Mouse (Mus musculus) cerebellum, adult (tissue): ENCODE results near the gene Aff3.

Source experiments
- ATAC-seq: cut with Nextera tagmentation; 2 replicates; pipeline ENCODE4 v1.9.2; 2017; ENCODE audit warnings: mild to moderate bottlenecking, moderate library complexity, mixed read lengths; ENCODE audit not compliant: insufficient number of reproducible peaks, low FRiP score, low TSS enrichment

Aff3 gene

GRCm38 (mm10) chr1:38146008-38146407 lies 518.7 kb downstream of the Aff3 start:
- no peak for ATAC-seq

DNA sequence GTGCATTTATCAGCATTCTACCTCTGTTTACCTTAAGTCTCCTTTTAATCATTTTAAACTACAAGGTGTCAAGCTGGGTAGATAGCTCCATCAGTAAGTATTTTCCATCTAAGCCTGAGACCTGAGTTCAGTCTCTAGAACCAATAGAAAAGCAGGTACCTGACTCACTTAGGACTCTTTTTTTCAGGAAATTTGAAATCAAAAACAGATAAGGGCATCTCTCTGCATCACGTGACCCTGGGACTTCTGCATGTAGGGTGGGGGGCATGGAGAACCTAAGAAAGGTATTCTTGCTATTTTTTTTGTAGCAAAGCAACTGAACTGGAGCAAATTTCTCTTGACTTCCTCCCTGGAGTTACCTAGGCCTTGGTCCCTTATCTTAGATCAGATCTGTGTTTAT lies 523.4 kb downstream of the Aff3 start:
- ATAC-seq, result no peak

DNA sequence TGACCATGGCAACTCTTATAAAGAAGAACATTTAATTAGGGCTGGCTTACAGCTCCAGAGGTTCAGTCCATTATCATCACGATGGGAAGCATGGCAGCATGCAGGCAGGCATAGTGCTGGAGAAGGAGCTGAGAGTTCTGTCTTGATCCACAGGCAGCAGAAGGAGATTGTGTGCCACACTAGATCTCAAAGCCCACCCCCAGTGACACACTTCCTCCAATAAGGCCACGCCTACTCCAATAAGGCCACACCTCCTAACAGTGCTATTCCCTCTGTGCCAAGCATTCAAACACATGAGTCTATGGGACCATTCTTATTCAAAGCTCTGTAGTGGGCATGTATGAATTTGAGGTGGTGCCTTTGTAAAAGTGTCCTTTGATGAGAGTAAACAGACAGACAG lies 523.8 kb downstream of the Aff3 start:
- ATAC-seq, result no peak

GRCm38 (mm10) chr1:38139396-38139795 lies 525.4 kb downstream of the Aff3 start:
- ATAC-seq, result no peak

GRCm38 (mm10) chr1:38132942-38133341 lies 531.8 kb downstream of the Aff3 start:
- no peak for ATAC-seq

DNA sequence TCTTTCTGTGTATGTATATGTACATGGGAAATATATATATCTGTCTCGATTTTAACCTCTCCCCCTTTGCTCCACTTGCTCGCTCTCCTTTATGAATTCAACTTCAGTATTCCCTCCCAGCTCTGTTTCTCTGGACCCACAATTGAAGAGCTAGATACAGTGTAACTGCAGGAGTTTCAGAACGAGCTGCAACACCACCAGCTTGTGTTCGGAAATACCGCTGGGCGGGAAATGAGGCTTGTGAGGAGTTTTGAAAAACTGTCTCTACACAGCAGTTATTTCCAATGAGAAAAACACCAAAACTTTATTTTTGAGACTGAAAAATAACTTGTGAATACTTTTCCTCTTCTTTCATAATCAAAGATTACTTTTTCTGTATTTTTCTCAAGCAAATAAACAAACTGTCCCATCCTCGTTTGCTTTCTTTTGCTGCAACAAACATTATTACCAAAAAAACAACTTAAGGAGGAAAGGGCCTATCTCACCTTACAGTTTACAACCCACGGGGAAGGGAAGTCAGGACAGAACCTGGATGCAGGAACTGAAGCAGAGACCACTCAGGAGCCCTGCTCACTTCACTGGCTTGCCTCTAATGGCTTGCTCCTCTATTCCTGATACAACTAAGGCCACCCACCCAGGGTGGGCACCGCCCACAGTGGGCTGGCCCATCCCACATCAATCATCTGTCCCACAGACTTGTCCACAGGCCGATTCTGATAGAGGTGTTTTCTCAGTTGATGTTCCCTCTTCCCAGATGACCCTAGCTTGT lies 533.9 kb downstream of the Aff3 start:
- ATAC-seq, result no peak

GRCm38 (mm10) chr1:38129501-38130267 lies 535.1 kb downstream of the Aff3 start, which contains the start of gene Rev1:
Gene Rev1, minus strand, starts transcription at chr1:38129801.
- peak; percentile 81 for ATAC-seq

DNA sequence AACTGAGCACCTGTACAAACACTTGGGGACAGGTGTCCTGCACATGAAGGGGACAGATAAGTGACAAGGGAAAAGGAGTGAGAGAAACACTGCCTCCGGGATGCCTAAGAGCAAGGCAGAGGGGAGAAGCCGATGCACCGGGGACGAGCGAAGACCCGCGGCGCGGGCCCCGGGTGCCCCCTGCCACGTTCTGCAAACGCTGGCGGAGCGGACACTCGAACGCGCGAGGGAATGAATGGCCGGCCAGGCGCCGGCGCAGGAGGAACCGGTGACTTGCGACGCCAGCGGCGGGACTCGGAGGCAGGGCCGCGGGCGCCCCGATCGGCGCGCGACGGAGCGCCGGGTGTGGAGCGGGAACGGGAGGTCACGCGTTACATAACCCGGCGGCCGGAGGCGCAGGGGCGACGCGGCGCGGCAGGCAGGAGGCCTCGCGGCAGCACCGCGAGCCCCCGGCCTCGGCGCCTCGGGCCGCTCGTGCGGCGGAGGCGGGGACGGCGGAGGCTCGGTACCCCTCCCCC lies 535.8 kb downstream of the Aff3 start:
- peak; percentile 57 for ATAC-seq
